Mouse (Mus musculus): Measurements from ENCODE around the gene Pex6. TPM values are rescaled to one million over a fixed set of nuclear protein-coding genes. Genes with fewer than 3 reads are reported as not detected.

Gene Pex6
- polyA plus RNA-seq, 1 experiment: 68.2 TPM

DNA sequence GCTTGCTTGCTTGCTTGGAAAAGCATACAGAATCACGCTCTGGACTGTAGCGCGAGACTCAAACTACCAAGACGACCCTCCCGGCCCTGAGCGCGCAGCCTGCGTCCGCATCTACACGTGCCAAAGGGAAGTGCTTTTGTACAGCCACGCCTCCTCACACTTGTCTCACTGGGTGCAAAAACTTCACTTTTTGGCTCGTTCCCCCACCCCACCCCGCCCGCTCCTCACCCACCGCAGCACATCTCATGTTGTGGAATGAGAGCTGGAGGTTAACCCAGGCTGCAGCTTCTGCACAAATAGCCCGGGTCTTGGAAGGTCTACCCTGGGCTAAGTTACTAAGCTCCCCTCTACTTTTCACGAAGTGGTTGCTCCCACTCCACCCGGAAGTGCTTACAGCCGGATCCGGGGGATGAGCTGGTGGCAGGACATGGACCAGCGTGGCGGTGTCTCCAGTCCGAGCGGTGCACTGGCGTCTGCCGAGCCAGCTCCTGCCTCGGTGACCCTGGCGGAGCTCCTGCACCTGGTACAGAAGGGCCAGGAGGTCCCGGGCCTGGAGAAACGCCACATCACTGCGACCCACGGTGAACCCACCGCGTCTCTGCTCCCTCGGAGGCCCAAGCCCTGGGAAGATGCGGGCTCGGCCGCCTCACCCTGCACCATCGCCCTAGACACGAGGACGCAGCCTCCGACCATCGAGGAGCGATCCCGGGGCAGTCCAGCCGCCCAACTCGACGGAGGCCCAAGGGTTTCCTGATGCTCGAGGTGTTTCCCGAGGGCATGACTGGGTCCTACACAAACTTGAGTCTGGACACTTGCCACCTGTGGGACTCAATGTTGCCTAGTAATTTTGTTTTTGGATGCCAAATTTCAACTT is 61.4 kb downstream of the Pex6 start, which contains the start of gene 2310039H08Rik:
Gene 2310039H08Rik (plus strand): TSS at position 232 of the 874 bp plus-strand sequence.
- H3K27ac ChIP-seq (ENCODE audit: insufficient read depth, low read depth, low read length): peak within 1 kb of the TSS; percentile 75
- no peak for TF ChIP-seq CTCF (conservative IDR thresholded peaks at IDR 0.05; ENCODE audit: insufficient read depth, insufficient read length, low read depth, low read length)
- peak; percentile 72 for TF ChIP-seq POLR2A (IDR thresholded peaks at IDR 0.05; ENCODE audit: low read depth, low read length)
- H3K4me1 ChIP-seq (ENCODE audit: control insufficient read depth, insufficient read depth, low read length): peaks cover 7% of the 10 kb centered on the region; the same call in 1 of the 2 replicates
- under 1% methylated on average over 48 of the region's 50 CpGs for WGBS
- peaks cover 1% of the 10 kb centered on the region; the same call in 1 of the 2 replicates for H3K36me3 ChIP-seq (ENCODE audit: control insufficient read depth, insufficient read depth, low read length)
- H3K4me3 ChIP-seq (ENCODE audit: insufficient read depth, low read depth, low read length): peak within 1 kb of the TSS; percentile 89
- peak; percentile 91 for DNase-seq
- H3K27me3 ChIP-seq (replicated peaks; ENCODE audit: control insufficient read depth, insufficient read depth, low read length): no peaks in the 10 kb centered on the region

DNA sequence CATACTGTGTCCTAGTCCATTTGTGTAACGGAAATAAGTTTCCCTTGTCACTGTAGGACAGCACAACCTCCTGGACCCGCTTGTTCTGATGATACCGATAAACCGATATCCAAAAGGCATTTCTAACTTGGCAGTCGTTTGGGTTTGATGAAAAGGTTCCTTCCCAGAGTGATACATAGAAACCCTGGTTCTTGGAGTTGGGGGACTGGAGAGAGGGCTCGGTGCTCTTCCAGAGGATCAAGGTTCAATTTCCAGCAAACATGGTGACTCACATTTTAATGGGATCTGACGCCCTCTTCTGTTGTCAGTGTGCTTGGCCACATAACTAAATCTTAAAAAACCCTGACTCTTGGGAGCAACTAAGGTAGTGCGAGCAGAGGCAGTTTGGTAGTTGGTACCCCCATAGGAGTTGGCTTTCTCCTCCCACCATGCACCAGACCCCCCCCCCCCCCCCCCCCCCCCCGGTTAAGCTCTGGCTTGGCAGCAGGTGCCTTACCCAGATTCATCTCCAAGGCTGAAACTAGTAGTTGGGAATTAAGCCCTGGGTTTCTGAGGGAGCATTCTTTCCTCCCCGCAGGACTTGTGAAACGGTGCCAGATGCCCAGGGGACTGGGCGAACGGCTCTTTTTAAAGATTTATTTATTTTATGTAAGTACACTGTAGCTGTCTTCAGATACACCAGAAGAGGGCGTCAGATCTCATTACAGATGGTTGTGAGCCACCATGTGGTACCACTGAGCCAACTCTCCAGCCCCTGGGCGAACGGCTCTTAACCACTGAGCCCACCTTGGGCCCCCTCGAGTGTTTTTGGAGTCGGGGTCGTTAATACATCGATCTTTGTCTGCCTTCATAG is 62.2 kb downstream of the Pex6 start:
- H3K27ac ChIP-seq (ENCODE audit: insufficient read depth, low read depth, low read length): peak overlapping the region; percentile 47
- 6% methylated on average over 20 of the region's 20 CpGs for WGBS
- peaks cover 1% of the 10 kb centered on the region; the same call in 1 of the 2 replicates for H3K36me3 ChIP-seq (ENCODE audit: control insufficient read depth, insufficient read depth, low read length)
- no peaks in the 10 kb centered on the region for H3K27me3 ChIP-seq (replicated peaks; ENCODE audit: control insufficient read depth, insufficient read depth, low read length)
- peak overlapping the region; percentile 89 for H3K4me3 ChIP-seq (ENCODE audit: insufficient read depth, low read depth, low read length)
- DNase-seq: peak; percentile 45
- TF ChIP-seq CTCF (conservative IDR thresholded peaks at IDR 0.05; ENCODE audit: insufficient read depth, insufficient read length, low read depth, low read length): peak; percentile 22; the same call in 1 of the 2 replicates
- TF ChIP-seq POLR2A (IDR thresholded peaks at IDR 0.05; ENCODE audit: low read depth, low read length): no peak
- H3K4me1 ChIP-seq (ENCODE audit: control insufficient read depth, insufficient read depth, low read length): peaks cover 7% of the 10 kb centered on the region; the same call in 1 of the 2 replicates

DNA sequence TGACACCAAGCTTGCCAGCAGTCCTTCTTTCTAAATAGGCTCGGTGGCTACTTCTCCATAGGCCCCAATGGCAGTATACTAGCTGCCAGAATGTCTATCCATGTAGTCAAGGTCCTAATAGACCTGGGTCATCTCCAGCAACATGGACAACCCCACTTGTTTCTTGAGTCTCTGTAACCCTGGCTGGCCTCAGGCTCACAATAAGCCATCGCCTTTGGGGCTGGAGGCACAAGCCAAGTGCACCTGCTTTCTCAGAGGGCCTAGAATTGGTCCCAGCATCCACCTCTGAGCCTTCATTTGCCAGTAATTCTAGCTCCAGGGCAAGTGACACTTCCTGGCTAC is 62.8 kb downstream of the Pex6 start:
- DNase-seq: no peak

DNA sequence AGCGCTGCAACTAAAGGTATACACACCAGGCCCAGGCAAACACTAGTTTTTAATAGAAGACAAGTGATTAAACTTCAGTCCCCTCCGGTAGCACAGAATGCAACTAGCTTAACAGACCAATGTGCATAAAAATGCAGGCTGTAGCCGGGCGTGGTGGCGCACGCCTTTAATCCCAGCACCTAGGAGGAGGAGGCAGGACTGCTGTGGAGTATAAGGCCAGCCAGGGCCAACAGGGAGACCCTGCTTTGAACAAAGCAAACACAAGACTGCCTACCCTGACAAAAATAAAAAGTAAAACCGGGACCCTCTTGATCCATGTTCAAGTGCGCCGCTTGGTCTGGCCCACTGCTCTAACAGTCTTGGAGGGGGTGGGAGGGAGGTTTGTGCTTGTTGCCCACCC is 63.8 kb downstream of the Pex6 start:
- 90% methylated on average over 9 of the region's 9 CpGs for WGBS
- Histone ChIP-seq H3K36me3 (ENCODE audit: control insufficient read depth, insufficient read depth, low read length) (peaks cover 1% of the 10 kb centered on the region; the same call in 1 of the 2 replicates), H3K4me3 (ENCODE audit: insufficient read depth, low read depth, low read length) (no peak overlapping the region)

More for the DNA sequence above, 62.8 kb downstream of the Pex6 start:
- Histone ChIP-seq H3K36me3 (ENCODE audit: control insufficient read depth, insufficient read depth, low read length) (peaks cover 1% of the 10 kb centered on the region; the same call in 1 of the 2 replicates), H3K27me3 (replicated peaks; ENCODE audit: control insufficient read depth, insufficient read depth, low read length) (no peaks in the 10 kb centered on the region), H3K4me1 (ENCODE audit: control insufficient read depth, insufficient read depth, low read length) (peaks cover 7% of the 10 kb centered on the region; the same call in 1 of the 2 replicates), H3K4me3 (ENCODE audit: insufficient read depth, low read depth, low read length) (no peak overlapping the region), H3K27ac (ENCODE audit: insufficient read depth, low read depth, low read length) (no peak overlapping the region)
- 42% methylated on average over 2 of the region's 2 CpGs for WGBS
- TF ChIP-seq POLR2A (IDR thresholded peaks at IDR 0.05; ENCODE audit: low read depth, low read length): no peak
- no peak for TF ChIP-seq CTCF (conservative IDR thresholded peaks at IDR 0.05; ENCODE audit: insufficient read depth, insufficient read length, low read depth, low read length)

More for the DNA sequence above, 63.8 kb downstream of the Pex6 start:
- TF ChIP-seq POLR2A (IDR thresholded peaks at IDR 0.05; ENCODE audit: low read depth, low read length) (no peak), CTCF (conservative IDR thresholded peaks at IDR 0.05; ENCODE audit: insufficient read depth, insufficient read length, low read depth, low read length) (no peak)
- no peak for DNase-seq
- no peaks in the 10 kb centered on the region for H3K27me3 ChIP-seq (replicated peaks; ENCODE audit: control insufficient read depth, insufficient read depth, low read length)
- H3K27ac ChIP-seq (ENCODE audit: insufficient read depth, low read depth, low read length): no peak overlapping the region
- peaks cover 7% of the 10 kb centered on the region; the same call in 1 of the 2 replicates for H3K4me1 ChIP-seq (ENCODE audit: control insufficient read depth, insufficient read depth, low read length)

Other genes with a start within 250 kb of the Pex6 start
- gene Ttbk1, start 223.8 kb upstream of the Pex6 start, polyA plus RNA-seq (2012; rRNA removed): 1.4 and 1.6 TPM in 2 replicates
- gene Dnph1, start 214.8 kb upstream of the Pex6 start, polyA plus RNA-seq (2012; rRNA removed): 20.7 and 22.8 TPM in 2 replicates
- 27.0 and 32.4 TPM in 2 replicates for gene Cul9, start 165.1 kb upstream of the Pex6 start, polyA plus RNA-seq (2012; rRNA removed)
- gene Srf, start 155.3 kb upstream of the Pex6 start, polyA plus RNA-seq (2012; rRNA removed): 67.0 and 86.3 TPM in 2 replicates
- 8.1 and 9.4 TPM in 2 replicates for gene Ptk7, start 82.0 kb upstream of the Pex6 start, polyA plus RNA-seq (2012; rRNA removed)
- gene Klc4, start 65.4 kb upstream of the Pex6 start, polyA plus RNA-seq (2012; rRNA removed): 60.7 and 62.8 TPM in 2 replicates
- 116 and 134 TPM in 2 replicates for gene Mrpl2, start 65.2 kb upstream of the Pex6 start, polyA plus RNA-seq (2012; rRNA removed)
- 30.2 and 34.0 TPM in 2 replicates for gene Cul7, start 61.1 kb upstream of the Pex6 start, polyA plus RNA-seq (2012; rRNA removed)
- 37.1 and 41.1 TPM in 2 replicates for gene Rrp36, start 37.1 kb upstream of the Pex6 start, polyA plus RNA-seq (2012; rRNA removed)
- gene Mea1, start 32.7 kb upstream of the Pex6 start, polyA plus RNA-seq (2012; rRNA removed): 89.2 and 99.3 TPM in 2 replicates
- gene Klhdc3, start 30.5 kb upstream of the Pex6 start, polyA plus RNA-seq (2012; rRNA removed): 88.6 and 90.6 TPM in 2 replicates
- gene Ppp2r5d, start 6.4 kb upstream of the Pex6 start, polyA plus RNA-seq (2012; rRNA removed): 37.2 and 38.9 TPM in 2 replicates
- 54.3 and 59.7 TPM in 2 replicates for gene Gnmt, start 17.7 kb downstream of the Pex6 start, polyA plus RNA-seq (2012; rRNA removed)
- 48.3 and 51.4 TPM in 2 replicates for gene Cnpy3, start 40.8 kb downstream of the Pex6 start, polyA plus RNA-seq (2012; rRNA removed)
- gene Ptcra, start 52.2 kb downstream of the Pex6 start, polyA plus RNA-seq (2012; rRNA removed): 0.06 TPM in 1 of 2 replicates, not detected in the other
- 131 and 174 TPM in 2 replicates for gene 2310039H08Rik, start 61.2 kb downstream of the Pex6 start, polyA plus RNA-seq (2012; rRNA removed)
- gene Rpl7l1, start 71.2 kb downstream of the Pex6 start, polyA plus RNA-seq (2012; rRNA removed): 30.5 and 38.4 TPM in 2 replicates
- 11.4 and 11.8 TPM in 2 replicates for gene Bicral, start 147.0 kb downstream of the Pex6 start, polyA plus RNA-seq (2012; rRNA removed)
- gene Tbcc, start 179.2 kb downstream of the Pex6 start, polyA plus RNA-seq (2012; rRNA removed): 17.2 and 19.6 TPM in 2 replicates
- gene Prph2, start 199.0 kb downstream of the Pex6 start, polyA plus RNA-seq (2012; rRNA removed): not detected in 2 replicates